Mouse (Mus musculus): Measurements from ENCODE around the gene Wnt10a.

The Wnt10a gene

GRCm38 (mm10) chr1:74791249-74791648 is at the start of gene Wnt10a:
Gene Wnt10a (plus strand): TSS chr1:74791516.
- TF ChIP-seq GATA4 (IDR thresholded peaks at IDR 0.05; ENCODE audit: insufficient replicate concordance, low read length): no peak

- TF ChIP-seq GATA4 (IDR thresholded peaks at IDR 0.05; ENCODE audit: insufficient replicate concordance, low read length): no peak
Measured at GRCm38 (mm10) chr1:74747335-74747734, 44.0 kb upstream of the Wnt10a start.

- TF ChIP-seq GATA4 (IDR thresholded peaks at IDR 0.05; ENCODE audit: insufficient replicate concordance, low read length): no peak
Measured at GRCm38 (mm10) chr1:74748643-74749271, 42.6 kb upstream of the Wnt10a start, which contains the start of gene Prkag3. Gene Prkag3 (minus strand): TSS chr1:74749221.

- no peak for TF ChIP-seq GATA4 (IDR thresholded peaks at IDR 0.05; ENCODE audit: insufficient replicate concordance, low read length)
Measured at GRCm38 (mm10) chr1:74749301-74749700, 42.0 kb upstream of the Wnt10a start.

- no peak for TF ChIP-seq GATA4 (IDR thresholded peaks at IDR 0.05; ENCODE audit: insufficient replicate concordance, low read length)
Measured at GRCm38 (mm10) chr1:74750683-74751082, 40.6 kb upstream of the Wnt10a start.

GRCm38 (mm10) chr1:74752150-74752549 is 39.2 kb upstream of the Wnt10a start:
- TF ChIP-seq GATA4 (IDR thresholded peaks at IDR 0.05; ENCODE audit: insufficient replicate concordance, low read length): no peak

- TF ChIP-seq GATA4 (IDR thresholded peaks at IDR 0.05; ENCODE audit: insufficient replicate concordance, low read length): no peak
Measured at GRCm38 (mm10) chr1:74752833-74753232, 38.5 kb upstream of the Wnt10a start.

GRCm38 (mm10) chr1:74753266-74753974 is 37.9 kb upstream of the Wnt10a start:
- no peak for TF ChIP-seq GATA4 (IDR thresholded peaks at IDR 0.05; ENCODE audit: insufficient replicate concordance, low read length)

GRCm38 (mm10) chr1:74754175-74754785 is 37.0 kb upstream of the Wnt10a start:
- no peak for TF ChIP-seq GATA4 (IDR thresholded peaks at IDR 0.05; ENCODE audit: insufficient replicate concordance, low read length)

- no peak for TF ChIP-seq GATA4 (IDR thresholded peaks at IDR 0.05; ENCODE audit: insufficient replicate concordance, low read length)
Measured at GRCm38 (mm10) chr1:74759773-74760172, 31.5 kb upstream of the Wnt10a start.

GRCm38 (mm10) chr1:74763081-74763480 is 28.2 kb upstream of the Wnt10a start:
- TF ChIP-seq GATA4 (IDR thresholded peaks at IDR 0.05; ENCODE audit: insufficient replicate concordance, low read length): no peak

GRCm38 (mm10) chr1:74770727-74771466 is 20.4 kb upstream of the Wnt10a start:
- no peak for TF ChIP-seq GATA4 (IDR thresholded peaks at IDR 0.05; ENCODE audit: insufficient replicate concordance, low read length)

- no peak for TF ChIP-seq GATA4 (IDR thresholded peaks at IDR 0.05; ENCODE audit: insufficient replicate concordance, low read length)
Measured at GRCm38 (mm10) chr1:74771467-74771844, 19.9 kb upstream of the Wnt10a start.

- TF ChIP-seq GATA4 (IDR thresholded peaks at IDR 0.05; ENCODE audit: insufficient replicate concordance, low read length): no peak
Measured at GRCm38 (mm10) chr1:74771845-74771930, 19.6 kb upstream of the Wnt10a start, which contains the start of gene Wnt6. Gene Wnt6 (plus strand): TSS chr1:74771892.

GRCm38 (mm10) chr1:74771931-74772620 is 19.2 kb upstream of the Wnt10a start:
- TF ChIP-seq GATA4 (IDR thresholded peaks at IDR 0.05; ENCODE audit: insufficient replicate concordance, low read length): no peak

Data from liver, adult (tissue).